Mouse (Mus musculus) gastrocnemius, postnatal 10 days (tissue): ENCODE measurements around the gene Actl6b. TPM values are rescaled to one million over a fixed set of nuclear protein-coding genes. Genes with fewer than 3 reads are reported as not detected.
A peak's percentile ranks its signal among the peaks of the same experiment; 100 is the strongest.

Experiments used
- DNase-seq: peaks from one replicate; pipeline ENCODE4 v3.0.0; 2021; ENCODE audit warnings: mixed read lengths
- long read RNA-seq, 2 experiments: library from polyadenylated mRNA; stranded (forward); transcript quantifications; one replicate each; pipeline ENCODE4 v2.0.0; 2021
- total RNA-seq, 2 experiments: library from RNA; stranded (reverse); gene quantifications; 2 replicates each; pipeline ENCODE4 v1.2.3; 2021

Gene Actl6b
- total RNA-seq: under 1 TPM in 1 of 2 experiments, not detected in 1; 0.16 TPM
- long read RNA-seq, experiment 1: 0 reads
- long read RNA-seq, experiment 2: 0 reads

DNA sequence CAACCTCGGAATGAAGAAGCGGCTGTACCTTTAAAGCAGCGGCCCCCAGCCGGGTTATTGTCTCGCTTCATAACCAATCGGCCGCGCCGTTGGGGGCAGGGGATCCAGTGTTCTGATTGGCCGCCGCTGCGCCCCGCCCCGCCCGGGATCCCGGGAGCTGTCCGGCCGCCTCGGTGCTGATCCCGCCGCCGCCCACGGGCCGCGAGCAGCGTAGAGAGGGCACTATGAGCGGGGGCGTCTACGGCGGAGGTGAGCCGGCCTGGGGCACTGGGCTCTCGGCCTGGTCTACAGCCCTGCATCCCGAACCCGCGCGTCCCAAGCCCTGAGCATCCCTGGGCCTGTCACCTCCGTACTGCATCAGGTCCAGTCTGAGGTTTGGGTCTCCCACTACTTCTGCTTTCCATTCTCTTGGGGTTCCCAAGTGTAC lies at the start of gene Actl6b:
Gene Actl6b (plus strand): TSS at position 107 of the 427 bp plus-strand sequence.
- DNase-seq: peak; percentile 79

- no peak for DNase-seq
Observed at GRCm38 (mm10) chr5:137504041-137504440, 49.3 kb upstream of the Actl6b start.

GRCm38 (mm10) chr5:137510014-137510501 lies 43.3 kb upstream of the Actl6b start:
- DNase-seq: peak; percentile 84

GRCm38 (mm10) chr5:137510573-137511390 lies 42.5 kb upstream of the Actl6b start:
- peak; percentile 47 for DNase-seq

- DNase-seq: no peak
Observed at GRCm38 (mm10) chr5:137511706-137512105, 41.6 kb upstream of the Actl6b start.

- no peak for DNase-seq
Observed at GRCm38 (mm10) chr5:137512847-137513794, 40.2 kb upstream of the Actl6b start.

DNA sequence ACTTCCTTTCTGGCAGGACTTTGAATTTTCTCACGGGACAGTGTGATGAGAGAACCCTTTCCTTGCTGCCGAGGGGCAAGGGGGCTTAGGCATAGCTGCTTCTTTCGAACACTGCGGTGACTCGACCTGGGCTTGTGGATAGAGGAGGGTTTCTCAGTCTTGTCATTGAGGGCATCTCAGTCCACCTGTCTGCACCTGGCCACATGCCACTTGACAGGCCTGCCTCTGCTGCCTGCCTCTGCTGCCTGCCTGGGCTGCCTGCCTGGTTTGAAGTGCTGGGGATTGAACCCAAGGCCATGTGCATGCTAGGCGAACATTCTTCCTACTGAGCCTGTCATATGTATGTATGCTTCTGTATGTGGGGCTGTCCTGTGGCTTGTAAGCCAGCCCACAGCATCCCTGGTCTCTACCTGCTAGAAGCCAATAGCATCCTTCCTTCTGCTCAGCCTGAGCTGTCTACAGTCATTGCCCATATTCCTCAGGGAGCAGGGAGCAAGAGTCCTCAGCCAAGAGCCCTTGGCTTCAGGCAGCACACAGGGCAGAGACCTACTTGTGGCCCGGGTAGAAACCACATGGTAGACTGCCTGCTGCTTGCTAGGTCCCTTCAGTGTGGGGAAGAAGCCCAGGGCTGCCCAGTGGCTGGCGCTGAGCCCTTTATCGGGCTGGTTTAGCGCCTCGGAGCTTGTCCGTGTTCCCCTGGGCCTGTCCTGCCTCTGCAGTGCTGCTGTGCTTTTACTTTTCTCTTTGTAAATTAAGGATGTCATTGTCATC lies 39.2 kb upstream of the Actl6b start:
- DNase-seq: no peak

DNA sequence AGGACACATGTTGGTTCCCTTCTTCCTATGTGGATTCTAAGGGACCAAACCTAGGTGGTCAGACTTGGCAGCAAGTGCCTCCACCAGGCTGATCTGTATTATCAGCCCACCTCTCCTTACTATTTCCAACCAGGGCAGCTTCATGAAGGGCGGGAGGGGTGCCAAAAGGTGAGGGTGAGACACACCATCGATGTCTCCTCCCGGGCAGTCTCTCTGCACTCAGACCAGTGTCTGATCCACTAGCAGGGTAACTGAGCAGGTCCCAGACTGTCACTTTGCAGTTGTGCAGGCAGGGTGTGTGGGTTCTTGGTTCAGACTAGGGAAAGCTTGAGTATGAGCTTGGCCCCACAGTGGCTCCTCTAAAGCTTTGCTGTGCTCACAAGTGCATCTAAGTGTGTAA lies 38.5 kb upstream of the Actl6b start:
- DNase-seq: no peak

DNA sequence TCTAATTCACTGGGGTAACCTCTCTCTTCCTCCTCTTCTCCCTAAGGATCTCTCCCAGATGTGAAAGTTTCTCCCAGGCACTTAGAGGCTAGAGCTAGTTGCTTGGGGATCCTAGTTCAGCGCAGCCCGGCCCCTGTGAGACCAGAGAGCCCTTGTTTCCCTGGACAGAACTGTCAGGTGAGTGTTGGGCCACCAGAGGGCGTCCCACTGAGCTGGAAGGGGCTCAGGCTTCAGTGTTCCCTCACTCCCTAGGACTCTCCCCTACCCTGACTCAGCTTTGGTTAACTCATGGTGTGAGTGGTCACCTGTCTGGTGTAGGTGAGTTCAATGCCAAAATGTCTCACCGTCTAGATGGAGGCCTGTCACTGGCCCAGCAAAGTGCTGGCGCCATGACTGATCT lies 34.9 kb upstream of the Actl6b start, which contains the start of gene Gigyf1:
Gene Gigyf1 (plus strand): TSS at position 113 of the 400 bp plus-strand sequence.
- peak; percentile 52 for DNase-seq

GRCm38 (mm10) chr5:137519691-137520550 lies 33.4 kb upstream of the Actl6b start:
- no peak for DNase-seq

DNA sequence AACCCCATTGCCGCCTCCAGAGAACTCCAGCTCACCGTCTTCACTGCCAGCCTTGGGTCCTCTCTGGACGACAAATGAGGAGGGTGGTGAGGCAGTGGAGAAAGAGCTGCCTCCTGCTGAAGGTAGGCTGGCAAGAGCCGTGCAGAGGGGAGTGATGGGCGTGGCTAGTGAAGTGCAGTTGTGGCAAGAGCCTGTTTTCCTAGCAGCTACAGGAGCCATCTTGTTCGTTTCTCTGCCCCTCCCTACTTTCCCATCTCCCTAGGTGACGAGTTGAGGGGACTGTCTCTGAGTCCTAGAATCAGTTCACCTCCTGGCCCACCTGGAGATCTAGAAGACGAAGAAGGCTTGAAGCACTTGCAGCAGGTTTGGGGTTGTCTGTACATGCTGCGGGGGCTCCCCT lies 31.5 kb upstream of the Actl6b start:
- no peak for DNase-seq

GRCm38 (mm10) chr5:137522711-137523110 lies 30.6 kb upstream of the Actl6b start:
- DNase-seq: no peak

DNA sequence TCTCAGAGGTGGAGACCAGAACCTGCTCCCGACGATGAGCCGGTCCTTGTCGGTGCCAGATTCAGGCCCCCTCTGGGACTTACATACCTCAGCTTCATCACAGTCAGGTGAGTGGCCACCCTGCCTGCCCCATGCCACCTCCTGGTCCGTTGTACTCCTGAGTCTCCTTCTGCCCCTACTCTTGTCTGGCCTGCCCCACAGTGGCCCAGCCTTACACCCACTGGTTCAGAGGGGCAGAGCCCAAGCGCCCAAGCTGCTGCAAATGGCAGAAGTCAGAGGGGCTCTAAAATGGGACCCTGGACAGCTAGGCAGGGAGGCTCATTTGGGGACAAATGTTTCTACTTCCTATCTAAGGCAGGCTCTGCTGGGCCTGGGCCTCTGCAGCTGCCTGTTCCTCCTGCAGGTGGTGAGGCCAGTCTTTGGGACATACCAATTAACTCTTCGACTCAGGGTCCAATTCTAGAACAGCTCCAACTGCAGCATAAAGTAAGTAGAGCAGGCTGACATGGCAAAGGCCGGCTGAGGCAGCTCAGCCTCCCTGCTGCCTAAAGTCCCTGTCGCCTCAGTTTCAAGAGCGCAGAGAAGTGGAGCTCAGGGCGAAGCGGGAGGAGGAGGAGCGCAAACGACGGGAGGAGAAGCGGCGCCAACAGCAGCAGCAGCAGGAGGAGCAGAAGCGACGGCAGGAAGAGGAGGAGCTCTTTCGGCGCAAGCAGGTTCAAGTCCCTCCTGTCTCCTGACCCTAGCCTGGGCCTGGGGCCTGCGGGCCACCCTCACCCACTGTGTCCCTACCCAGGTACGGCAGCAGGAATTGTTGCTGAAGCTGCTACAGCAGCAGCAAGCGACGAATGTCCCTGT lies 29.7 kb upstream of the Actl6b start:
- DNase-seq: no peak

GRCm38 (mm10) chr5:137524251-137524515 lies 29.1 kb upstream of the Actl6b start:
- DNase-seq: no peak

- DNase-seq: no peak
Observed at GRCm38 (mm10) chr5:137524671-137525070, 28.6 kb upstream of the Actl6b start.

DNA sequence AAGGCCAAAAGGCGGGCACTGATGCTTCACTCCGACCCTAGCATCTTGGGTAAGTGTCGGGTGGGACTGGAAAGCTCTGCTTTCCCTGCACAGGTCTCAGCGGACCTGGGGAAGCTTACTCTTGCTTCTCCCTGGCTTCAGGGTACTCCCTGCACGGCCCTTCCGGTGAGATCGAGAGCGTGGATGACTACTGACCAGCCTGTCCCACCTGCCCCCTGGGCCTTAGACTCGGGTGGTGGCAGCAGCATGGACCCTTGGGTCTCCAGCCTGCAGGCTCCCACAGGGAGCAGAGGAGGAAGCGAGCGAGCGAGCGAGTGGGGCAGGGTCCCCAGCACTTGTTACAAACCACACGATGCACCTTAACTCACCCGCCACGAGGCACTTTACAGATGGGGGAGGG lies 27.8 kb upstream of the Actl6b start:
- DNase-seq: no peak

DNA sequence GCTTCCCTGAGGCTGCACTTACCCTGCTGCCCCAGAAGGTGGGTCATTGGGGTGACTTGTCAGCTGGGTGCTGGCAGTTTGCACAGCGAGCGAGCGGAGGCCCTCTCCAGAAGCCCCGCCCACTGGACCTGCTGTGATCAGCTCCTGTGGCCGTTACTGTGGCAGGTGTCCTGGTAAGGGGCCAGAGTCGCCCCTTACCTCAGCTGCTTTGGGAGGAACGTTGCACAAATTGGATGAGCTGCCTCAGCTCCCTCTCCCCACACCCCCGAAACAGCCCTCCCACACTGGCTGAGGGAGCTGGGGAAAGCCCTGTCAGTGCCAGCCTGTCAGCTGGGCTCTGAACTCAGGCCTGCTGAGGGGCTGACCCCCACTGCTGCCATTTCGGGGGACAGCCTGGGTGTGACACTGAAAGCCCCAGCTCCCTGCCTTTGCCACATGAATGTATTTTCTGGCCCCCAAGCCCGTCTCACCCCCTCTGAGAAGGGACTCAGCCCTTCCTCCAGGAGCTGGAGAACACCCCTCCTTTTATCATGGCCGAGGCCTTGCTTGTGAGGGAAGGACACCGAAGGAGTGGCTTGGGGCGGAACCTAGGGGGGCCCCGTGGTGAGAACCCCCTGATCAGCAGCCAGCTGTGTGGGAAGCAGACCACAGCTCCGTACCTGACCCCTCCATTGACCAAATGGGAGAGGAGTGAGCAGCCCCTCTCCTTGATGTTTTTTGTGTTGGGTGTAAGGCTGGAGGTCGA lies 27.0 kb upstream of the Actl6b start:
- no peak for DNase-seq

GRCm38 (mm10) chr5:137527413-137527812 lies 25.9 kb upstream of the Actl6b start:
- no peak for DNase-seq

DNA sequence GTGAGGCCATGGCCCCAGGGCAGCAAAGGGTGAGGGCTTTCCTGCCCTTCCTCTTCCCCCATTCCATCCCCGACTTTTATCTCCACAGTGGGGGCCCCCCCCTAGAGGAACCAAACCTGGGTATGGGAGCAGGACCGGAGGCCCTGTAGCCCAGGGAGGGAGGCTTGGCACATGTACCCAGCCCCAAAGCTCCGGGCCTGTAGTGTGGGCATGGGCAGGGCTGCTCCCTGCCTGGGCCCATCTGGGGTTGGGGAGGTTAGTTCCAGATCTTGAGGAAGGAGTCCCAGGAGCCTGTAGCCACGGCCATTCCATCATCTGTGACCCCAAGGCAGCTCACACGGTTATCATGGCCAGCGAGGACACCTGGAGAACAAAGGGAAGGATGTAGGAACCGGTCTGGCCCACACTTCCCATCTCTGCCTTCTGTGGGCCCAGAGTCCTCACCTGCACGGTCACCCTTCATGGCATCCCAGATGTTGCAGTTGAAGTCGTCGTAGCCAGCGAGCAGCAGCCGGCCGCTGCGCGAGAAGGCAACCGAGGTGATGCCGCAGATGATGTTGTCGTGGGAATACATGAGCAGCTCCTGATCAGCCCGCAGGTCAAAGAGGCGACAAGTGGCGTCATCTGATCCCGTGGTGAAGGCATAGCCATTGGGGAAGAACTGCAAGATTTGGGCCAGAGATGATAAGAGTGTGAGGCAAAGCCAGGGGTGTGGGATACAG lies 24.9 kb upstream of the Actl6b start:
- DNase-seq: no peak
